Mouse (Mus musculus): ENCODE data around the gene Ciz1. TPM values are rescaled to one million over a fixed set of nuclear protein-coding genes. Genes with fewer than 3 reads are reported as not detected.
A peak's percentile ranks its signal among the peaks of the same experiment; 100 is the strongest.

Gene Ciz1
- total RNA-seq, 2 experiments from 2014 or later, result 41.0 to 140 TPM

DNA sequence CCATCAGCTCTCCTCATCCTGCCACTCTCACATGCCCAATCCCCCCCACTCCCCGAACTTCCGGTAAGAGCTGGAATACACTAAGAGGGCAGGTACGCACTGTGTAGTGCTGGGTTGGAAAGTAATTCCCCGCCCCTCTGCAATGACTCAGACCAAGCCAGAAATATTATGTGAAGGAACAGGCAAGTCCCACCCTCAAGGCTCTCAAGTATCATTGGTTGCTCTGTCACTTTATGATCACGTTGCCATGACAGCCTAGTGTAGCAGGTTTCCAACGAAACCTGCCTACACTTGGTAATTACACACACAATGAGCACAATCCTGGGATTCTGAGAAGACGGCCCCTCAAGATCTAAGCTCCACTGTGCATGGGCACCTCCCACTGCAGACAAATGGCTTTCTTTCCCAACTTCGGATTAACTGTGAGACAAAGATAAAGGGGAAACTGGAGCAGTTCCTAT lies 76.2 kb downstream of the Ciz1 start:
- peak; percentile 58 for ATAC-seq (replicated peaks; ENCODE audit: low FRiP score, low TSS enrichment, poor library complexity, severe bottlenecking)

DNA sequence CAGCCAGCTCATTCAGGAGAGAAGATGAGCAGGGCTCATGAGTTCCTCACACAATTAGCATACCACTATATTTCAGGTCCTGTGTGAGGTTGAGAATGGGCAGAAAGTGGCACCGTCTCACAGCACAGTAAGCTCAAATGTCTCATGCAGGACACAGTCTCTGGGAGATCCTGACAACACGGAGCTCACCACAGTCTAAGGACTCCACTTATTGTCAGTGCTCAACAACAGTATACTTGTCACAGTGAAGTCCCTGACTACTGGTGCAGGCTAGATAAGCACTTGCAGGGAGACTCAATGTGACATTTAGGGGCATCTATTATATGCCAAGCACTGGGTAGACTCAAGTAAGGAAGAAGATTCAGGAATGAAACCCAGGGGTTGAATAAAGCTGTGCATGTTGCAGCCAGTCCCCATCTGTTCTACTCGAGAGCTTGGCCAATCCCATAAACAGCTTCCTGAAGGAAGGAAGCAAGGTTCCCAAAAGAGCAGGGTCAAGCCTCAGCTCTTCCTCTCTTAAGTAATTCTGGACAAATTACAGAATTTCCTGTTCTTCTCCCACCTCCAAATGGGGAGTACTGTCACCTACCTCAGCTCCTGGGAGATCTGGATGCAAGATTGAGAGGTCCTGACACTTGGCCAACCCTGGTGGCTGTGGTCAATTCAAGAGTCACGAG lies 77.2 kb downstream of the Ciz1 start:
- ATAC-seq (replicated peaks; ENCODE audit: low FRiP score, low TSS enrichment, poor library complexity, severe bottlenecking), result peak; percentile 73

Other genes starting within 250 kb of the Ciz1 start
- 58.3 and 63.5 TPM in 2 replicates for gene Prrc2b, start 201.2 kb upstream of the Ciz1 start, total RNA-seq (2014; fragmentation: Nextera tagmentation)
- gene Prrc2b, start 201.2 kb upstream of the Ciz1 start, total RNA-seq (2017), result 13.9 and 20.1 TPM in 2 replicates
- 57.6 and 57.7 TPM in 2 replicates for gene Pomt1, start 115.7 kb upstream of the Ciz1 start, total RNA-seq (2014; fragmentation: Nextera tagmentation)
- gene Pomt1, start 115.7 kb upstream of the Ciz1 start, total RNA-seq (2017), result 27.4 and 29.8 TPM in 2 replicates
- 47.2 and 72.7 TPM in 2 replicates for gene Uck1, start 92.2 kb upstream of the Ciz1 start, total RNA-seq (2014; fragmentation: Nextera tagmentation)
- 21.5 and 21.9 TPM in 2 replicates for gene Uck1, start 92.2 kb upstream of the Ciz1 start, total RNA-seq (2017)
- 34.8 and 39.0 TPM in 2 replicates for gene Golga2, start 64.9 kb upstream of the Ciz1 start, total RNA-seq (2014; fragmentation: Nextera tagmentation)
- 41.6 and 44.5 TPM in 2 replicates for gene Golga2, start 64.9 kb upstream of the Ciz1 start, total RNA-seq (2017)
- 309 and 320 TPM in 2 replicates for gene Swi5, start 64.3 kb upstream of the Ciz1 start, total RNA-seq (2014; fragmentation: Nextera tagmentation)
- gene Swi5, start 64.3 kb upstream of the Ciz1 start, total RNA-seq (2017), result 438 and 550 TPM in 2 replicates
- not detected in 2 replicates for gene Dnm1, start 1.0 kb downstream of the Ciz1 start, total RNA-seq (2014; fragmentation: Nextera tagmentation)
- gene Dnm1, start 1.0 kb downstream of the Ciz1 start, total RNA-seq (2017), result not detected in 2 replicates
- 24.6 and 41.0 TPM in 2 replicates for gene 1110008P14Rik, start 29.6 kb downstream of the Ciz1 start, total RNA-seq (2014; fragmentation: Nextera tagmentation)
- 15.8 and 18.7 TPM in 2 replicates for gene 1110008P14Rik, start 29.6 kb downstream of the Ciz1 start, total RNA-seq (2017)
- 98.8 TPM in 1 of 2 replicates, not detected in the other for gene Lcn2, start 35.9 kb downstream of the Ciz1 start, total RNA-seq (2014; fragmentation: Nextera tagmentation)
- gene Lcn2, start 35.9 kb downstream of the Ciz1 start, total RNA-seq (2017), result 4.9 and 19.5 TPM in 2 replicates
- gene Ptges2, start 43.6 kb downstream of the Ciz1 start, total RNA-seq (2014; fragmentation: Nextera tagmentation), result 10.3 and 11.2 TPM in 2 replicates
- gene Ptges2, start 43.6 kb downstream of the Ciz1 start, total RNA-seq (2017), result 14.4 and 18.4 TPM in 2 replicates
- gene Naif1, start 98.1 kb downstream of the Ciz1 start, total RNA-seq (2014; fragmentation: Nextera tagmentation), result 3.6 and 4.1 TPM in 2 replicates
- 2.7 and 3.0 TPM in 2 replicates for gene Naif1, start 98.1 kb downstream of the Ciz1 start, total RNA-seq (2017)
- gene Slc25a25, start 99.1 kb downstream of the Ciz1 start, total RNA-seq (2014; fragmentation: Nextera tagmentation), result 9.5 and 12.2 TPM in 2 replicates
- 4.0 and 34.6 TPM in 2 replicates for gene Slc25a25, start 99.1 kb downstream of the Ciz1 start, total RNA-seq (2017)
- gene Fam102a, start 183.0 kb downstream of the Ciz1 start, total RNA-seq (2014; fragmentation: Nextera tagmentation), result 1.5 and 2.9 TPM in 2 replicates
- 0.34 and 2.3 TPM in 2 replicates for gene Fam102a, start 183.0 kb downstream of the Ciz1 start, total RNA-seq (2017)
- gene Dpm2, start 218.5 kb downstream of the Ciz1 start, total RNA-seq (2014; fragmentation: Nextera tagmentation), result 94.2 and 108 TPM in 2 replicates
- 33.0 and 38.5 TPM in 2 replicates for gene Dpm2, start 218.5 kb downstream of the Ciz1 start, total RNA-seq (2017)
- gene Pip5kl1, start 222.5 kb downstream of the Ciz1 start, total RNA-seq (2014; fragmentation: Nextera tagmentation), result not detected in 2 replicates
- gene Pip5kl1, start 222.5 kb downstream of the Ciz1 start, total RNA-seq (2017), result 0.23 TPM in 1 of 2 replicates, not detected in the other
- gene 9430097D07Rik, start 223.4 kb downstream of the Ciz1 start, total RNA-seq (2014; fragmentation: Nextera tagmentation), result not detected in 2 replicates
- gene 9430097D07Rik, start 223.4 kb downstream of the Ciz1 start, total RNA-seq (2017), result 0.75 TPM in 1 of 2 replicates, not detected in the other
- 21.5 and 29.8 TPM in 2 replicates for gene St6galnac4, start 234.8 kb downstream of the Ciz1 start, total RNA-seq (2014; fragmentation: Nextera tagmentation)
- gene St6galnac4, start 234.8 kb downstream of the Ciz1 start, total RNA-seq (2017), result 22.3 and 22.7 TPM in 2 replicates
- gene St6galnac6, start 247.4 kb downstream of the Ciz1 start, total RNA-seq (2014; fragmentation: Nextera tagmentation), result 13.8 and 19.1 TPM in 2 replicates
- gene St6galnac6, start 247.4 kb downstream of the Ciz1 start, total RNA-seq (2017), result 6.5 and 12.9 TPM in 2 replicates

Data from megakaryocyte-erythroid progenitor cell, adult 5-6 weeks (primary cell).